Mouse (Mus musculus): ENCODE data around the gene Stam2.

Stam2 gene

DNA sequence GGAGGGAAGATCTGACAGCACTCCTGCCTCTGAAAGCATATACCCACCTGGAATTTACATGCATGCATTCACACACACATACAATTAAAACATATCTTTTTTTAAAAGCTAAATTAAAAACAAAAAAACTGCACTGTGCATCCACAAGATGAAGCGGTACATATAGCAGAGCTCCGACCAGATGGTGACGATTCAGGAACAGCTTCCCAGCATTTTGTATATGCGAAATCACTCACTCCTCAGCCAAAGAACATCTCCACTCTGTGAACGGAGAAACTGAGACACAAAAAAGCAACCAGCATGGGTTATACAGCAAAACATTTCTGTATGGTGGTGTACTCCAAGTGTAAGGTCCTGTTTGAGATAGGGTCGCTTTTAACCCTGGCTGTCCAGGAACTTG, 11.2 kb downstream of the Stam2 start:
- DNase-seq (ENCODE audit: low spot score in 2 of 2): no peak

DNA sequence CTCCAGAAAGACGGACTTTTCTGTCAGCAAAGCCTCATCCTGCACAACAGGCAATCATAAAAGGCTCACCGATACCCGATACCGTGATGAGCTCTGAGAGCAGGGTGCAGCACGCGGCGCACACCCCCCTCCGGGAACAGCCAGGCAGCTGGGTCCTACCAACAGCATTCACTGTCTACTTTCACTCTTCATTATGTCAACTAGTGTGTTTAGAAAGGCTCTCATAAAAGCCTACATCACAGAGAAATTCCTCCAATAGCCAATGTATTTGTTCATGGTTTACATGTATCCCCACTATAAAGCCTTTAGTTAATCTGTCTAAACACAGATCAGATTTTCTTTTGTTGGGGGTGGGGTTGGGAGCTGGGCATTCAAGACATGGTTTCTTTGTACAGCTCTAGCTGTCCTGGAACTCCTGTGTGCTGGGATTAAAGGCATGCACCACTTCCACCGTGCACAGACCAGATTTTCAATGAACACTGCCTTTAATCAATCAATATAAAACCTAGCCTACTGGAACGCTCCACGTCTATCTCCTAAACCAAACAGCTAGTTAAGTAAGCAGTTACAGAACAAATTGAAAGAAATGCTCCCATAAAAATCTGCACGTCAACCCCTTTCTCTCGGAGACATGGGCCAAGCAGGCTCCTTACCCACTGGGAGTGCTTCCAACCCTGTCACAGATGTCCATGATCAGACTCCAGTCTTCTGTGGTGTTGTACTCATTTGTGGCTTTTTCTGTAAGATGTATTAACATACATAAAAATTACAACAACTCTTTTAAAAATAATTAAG, 21.7 kb downstream of the Stam2 start:
- DNase-seq (ENCODE audit: low spot score in 2 of 2): no peak

DNA sequence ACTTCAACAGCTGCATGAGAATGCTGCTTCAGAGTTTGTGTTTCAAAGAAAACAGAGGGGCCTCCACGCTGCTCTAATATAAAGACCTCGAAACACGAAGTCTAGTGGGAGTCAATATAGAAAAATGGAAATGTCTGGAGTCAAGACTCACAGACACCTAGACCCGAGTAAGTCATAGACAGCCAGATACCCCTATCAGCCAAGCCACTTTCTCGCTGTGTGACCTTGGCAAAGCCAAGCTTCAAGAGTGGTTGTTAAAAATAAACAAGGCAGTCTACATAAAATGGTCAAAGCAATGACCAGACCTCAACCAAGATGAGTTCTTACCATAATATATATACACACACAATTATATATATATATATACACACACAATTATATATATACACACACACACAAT, 25.0 kb downstream of the Stam2 start:
- no peak for DNase-seq (ENCODE audit: low spot score in 2 of 2)

DNA sequence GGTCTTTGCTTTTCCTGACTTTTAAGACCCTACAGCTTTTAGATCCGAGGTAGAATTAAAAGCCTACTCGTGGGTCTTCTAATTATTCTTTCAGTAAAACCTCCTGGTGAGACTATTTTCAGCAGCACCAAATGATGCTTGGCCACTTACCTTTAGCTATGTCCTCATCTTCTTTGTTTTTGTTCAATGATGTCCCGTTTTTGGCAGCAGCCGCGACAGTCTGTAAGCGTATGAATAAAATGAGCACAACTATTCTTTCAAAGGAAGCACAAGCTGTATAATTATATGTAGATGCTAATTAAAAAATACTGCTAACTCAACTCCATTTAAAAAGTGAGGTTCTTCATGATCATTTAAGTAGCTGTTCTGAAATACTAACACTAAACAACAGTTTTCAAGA, 26.5 kb downstream of the Stam2 start:
- DNase-seq (ENCODE audit: low spot score in 2 of 2): no peak

DNA sequence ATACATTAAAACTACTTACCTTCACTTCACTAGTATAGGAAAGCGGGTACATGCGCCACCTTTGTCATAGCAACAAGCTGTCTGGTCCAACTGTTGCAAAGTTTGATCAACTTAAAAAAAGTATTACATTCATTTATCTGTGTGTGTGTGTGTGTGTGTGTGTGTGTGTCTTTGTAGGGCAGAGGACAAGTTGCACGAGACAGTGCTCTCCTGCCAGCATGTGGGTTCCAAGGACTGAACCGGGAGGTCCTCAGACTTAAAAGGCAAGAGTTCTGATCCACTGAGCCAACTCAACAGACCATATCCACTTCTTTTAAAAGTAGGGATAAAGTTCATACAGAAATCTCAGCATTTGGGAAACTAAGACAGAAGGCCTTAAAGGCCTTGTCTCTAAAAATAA, 28.0 kb downstream of the Stam2 start:
- DNase-seq (ENCODE audit: low spot score in 2 of 2): no peak

DNA sequence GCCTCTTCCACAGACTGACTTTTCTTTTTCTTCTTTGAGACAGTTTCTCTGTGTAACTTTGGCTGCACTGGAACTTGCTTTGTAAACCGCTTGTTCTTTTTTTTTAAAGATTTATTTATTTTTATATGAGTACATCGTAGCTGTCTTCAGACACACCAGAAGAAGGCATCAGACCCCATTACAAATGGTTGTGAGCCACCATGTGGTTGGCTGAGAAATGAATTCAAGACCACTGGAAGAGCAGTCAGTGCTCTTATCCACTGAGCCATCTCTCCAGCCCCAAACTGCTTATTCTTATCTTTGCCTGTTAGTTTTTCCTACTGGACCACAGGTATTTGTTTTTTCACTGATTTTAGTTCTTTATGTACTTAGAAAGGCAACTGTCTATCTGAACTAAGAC, 31.3 kb downstream of the Stam2 start:
- DNase-seq (ENCODE audit: low spot score in 2 of 2): no peak

DNA sequence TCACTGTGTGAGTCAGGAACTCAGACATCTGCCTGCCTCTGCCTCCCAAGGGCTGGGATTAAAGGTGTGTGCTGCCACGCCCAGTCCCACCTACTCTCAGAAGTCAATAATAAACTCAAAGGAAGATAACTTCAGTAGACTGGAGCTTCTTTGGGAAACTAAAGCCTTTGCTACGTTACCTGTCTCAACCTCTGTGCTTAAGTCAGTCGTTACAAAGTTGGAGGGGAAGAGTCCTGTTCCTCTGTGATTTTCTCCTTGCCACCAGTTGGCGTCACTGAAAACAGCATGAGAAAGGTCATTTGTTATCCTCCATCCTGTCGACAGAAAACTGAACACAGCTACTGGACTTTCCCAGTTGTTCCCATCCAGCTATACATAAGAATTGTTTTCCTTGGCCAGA, 32.7 kb downstream of the Stam2 start:
- DNase-seq (ENCODE audit: low spot score in 2 of 2): no peak

DNA sequence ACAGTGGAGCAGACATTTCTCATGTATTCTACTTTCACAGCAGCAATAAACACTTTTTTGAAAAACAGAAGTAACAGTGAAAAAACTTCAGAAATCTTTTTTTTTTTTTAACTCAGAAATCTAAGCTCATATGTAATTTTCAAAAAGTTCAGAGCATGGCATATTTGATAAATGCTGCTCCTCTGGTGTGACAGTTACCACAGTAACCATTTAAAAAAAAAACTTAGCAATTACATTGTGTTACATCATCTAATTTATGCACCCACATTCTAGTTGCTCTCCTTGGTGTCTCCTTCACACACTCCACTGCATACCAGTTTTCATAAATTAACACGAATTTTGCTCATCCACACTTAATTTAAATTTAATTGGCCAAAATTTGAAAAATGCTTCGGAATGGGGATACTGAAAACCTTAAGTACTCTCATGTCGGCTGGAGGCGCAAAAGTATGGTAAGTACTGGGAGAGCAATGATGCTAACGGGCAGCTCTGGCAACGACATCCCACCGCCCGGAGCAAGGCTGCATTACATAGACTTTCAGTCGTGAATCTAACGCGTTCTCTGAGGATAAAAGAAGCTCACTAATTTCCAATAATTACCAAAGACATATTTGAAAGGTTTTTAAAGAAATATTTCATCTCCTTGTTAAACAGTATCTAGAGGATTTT, 40.6 kb downstream of the Stam2 start:
- DNase-seq (ENCODE audit: low spot score in 2 of 2): no peak

DNA sequence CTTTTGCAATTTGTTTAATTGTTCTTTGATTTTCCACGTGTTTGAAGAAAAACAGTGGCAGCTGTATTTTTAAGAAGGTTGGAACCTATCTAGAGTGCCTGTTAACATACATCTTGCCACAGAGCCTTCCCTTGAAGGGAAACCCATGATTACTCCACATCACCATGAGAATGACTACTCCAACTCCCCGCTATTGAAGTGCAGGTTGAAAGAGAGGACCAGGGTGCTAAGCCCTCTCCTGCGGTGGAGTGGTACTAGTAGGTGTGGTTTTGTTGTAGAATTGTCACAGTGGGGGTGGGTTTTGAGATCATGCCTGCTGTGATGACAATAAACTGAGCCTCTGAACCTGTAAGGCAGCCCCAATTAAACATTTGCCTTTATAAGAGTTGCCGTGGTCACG, 41.7 kb downstream of the Stam2 start:
- DNase-seq (ENCODE audit: low spot score in 2 of 2): no peak

DNA sequence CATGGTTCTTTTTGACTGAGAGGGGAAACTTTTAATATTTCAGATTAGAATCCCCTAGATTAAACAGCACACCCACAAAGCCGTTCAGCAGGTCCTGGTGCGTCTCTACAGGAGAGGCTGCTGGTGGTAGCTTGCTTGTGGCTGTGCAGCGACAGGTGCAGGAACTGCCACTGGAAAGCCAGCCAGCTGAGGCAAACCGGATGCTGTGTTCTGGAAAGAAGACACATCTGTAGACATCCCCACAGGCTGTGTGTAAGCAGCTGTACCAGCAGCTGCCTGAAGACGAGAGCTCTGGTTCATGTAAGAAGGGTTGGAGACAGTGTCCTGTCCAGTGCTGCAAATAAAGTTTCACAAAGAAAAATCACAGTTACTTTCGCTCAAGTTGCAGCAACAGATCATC, 47.5 kb downstream of the Stam2 start:
- no peak for DNase-seq (ENCODE audit: low spot score in 2 of 2)

DNA sequence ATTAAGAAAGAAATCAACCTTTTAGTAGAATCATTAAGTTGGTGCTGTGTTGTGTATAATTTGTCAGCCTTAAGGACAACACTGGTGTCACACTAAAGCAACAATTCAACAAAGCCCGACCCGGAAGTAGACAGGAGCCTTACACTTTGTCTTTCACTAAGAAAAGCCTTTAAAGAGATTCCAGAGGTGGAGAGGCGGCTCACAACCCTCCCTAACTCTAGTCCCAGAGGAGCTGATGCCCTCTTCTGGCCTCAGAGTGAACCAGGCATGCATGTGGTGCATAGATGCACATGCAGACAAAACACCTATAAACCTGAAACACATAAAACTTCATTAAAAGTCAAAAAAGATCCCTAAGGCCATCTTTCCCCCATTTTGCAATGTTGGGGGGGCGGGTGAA, 50.3 kb downstream of the Stam2 start:
- DNase-seq (ENCODE audit: low spot score in 2 of 2): no peak

DNA sequence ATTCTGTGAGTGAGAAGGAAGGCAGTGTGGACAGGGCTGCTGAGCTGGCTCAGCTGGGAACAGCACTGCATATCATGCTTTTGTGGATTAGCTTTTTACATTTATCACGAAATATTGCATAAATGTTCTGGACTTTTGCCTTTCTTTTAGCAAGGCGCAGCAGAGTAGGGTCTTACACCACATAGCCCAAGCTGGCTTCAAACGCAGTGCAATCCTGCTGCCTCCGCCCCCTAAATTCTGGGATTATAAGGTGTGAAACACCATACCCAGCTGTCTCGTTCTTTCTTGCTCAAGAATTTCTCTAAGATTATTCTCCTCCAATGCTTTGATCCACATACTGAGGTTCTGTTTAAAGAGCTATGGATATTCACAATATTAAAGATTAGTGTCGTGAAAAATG, 55.5 kb downstream of the Stam2 start:
- no peak for DNase-seq (ENCODE audit: low spot score in 2 of 2)

DNA sequence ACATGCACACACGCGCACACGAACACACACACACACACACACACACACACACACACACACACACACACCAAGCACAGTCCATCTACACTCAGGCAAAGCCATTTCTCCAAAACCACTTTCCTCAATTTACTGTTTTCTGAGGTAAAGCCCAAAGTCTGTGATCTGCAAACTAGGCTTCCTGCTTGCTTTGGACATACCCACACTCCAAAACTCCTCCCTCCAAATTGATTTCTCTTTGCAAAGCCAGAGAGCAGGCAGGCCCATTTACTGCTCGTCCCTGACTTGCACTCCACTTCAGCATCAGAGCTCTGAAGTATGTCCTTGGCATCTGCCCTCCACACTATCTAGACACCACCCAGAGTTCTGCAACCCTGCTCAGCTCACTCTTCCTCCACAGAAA, 64.5 kb downstream of the Stam2 start:
- no peak for DNase-seq (ENCODE audit: low spot score in 2 of 2)

DNA sequence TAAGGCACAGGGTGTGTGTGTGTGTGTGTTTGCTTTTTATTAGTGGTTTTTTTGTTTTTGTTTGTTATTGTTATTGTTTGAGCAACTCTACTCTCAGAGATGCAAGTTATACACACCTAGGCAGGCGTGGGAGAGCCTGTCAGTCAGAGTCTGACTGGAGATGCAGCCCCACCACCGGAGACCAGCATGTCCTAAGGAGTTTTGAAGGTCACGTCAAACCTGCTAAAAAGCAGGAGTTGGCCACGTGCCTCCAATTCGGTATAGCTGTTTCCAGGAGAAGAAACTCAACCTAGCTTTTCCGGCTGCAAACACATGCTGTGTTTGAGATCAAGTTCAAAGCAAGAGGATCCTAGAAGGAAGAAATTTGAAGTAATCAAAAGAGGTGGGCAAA, 65.2 kb downstream of the Stam2 start:
- no peak for DNase-seq (ENCODE audit: low spot score in 2 of 2)

DNA sequence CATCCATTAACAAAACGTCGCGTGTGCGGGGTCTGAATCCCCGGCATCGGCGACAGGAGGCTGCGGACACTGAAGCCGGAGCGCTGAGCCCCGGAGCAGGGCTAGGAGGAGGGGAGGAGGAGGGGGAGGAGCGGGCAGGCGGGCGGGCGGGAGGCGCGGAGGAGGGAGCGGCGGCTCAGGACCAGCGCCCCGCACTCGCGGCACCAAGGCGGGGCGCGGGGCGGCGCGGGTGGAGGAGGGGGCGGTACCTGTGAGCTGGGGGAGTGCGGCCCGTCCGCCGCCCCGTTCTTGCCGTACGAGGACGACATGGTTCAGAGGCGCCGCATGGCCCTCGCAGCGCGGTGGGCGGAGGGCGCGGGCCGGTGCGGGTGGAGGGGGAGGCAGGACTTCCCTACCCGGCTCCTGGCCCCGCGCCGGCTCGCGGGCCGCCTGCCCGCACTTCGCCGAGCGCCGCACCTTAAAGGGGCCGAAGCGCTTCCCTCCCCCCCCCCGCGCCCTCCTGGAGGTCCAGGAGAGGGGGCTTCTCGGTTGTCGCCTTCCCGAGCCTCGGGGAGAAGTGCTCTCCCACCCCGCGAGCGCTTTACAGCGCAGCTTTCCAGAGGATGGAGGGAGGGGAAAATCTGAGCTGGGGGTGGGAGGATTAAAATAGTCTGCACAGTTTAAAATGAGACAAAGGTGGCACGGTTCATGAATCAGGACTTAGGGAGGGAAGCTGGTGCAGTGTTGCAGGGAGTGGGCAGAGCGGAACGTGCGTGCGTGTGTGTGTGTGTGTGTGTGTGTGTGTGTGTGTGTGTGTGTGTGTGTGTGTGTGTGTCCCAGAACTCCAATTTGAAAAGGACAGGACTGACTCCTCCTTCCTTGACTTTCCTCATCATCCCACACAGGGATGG, 65.8 kb downstream of the Stam2 start, which contains the start of gene Cacnb4:
Gene Cacnb4, minus strand, starts transcription at position 809 of the 890 bp plus-strand sequence.
- DNase-seq (ENCODE audit: low spot score in 2 of 2): no peak

DNA sequence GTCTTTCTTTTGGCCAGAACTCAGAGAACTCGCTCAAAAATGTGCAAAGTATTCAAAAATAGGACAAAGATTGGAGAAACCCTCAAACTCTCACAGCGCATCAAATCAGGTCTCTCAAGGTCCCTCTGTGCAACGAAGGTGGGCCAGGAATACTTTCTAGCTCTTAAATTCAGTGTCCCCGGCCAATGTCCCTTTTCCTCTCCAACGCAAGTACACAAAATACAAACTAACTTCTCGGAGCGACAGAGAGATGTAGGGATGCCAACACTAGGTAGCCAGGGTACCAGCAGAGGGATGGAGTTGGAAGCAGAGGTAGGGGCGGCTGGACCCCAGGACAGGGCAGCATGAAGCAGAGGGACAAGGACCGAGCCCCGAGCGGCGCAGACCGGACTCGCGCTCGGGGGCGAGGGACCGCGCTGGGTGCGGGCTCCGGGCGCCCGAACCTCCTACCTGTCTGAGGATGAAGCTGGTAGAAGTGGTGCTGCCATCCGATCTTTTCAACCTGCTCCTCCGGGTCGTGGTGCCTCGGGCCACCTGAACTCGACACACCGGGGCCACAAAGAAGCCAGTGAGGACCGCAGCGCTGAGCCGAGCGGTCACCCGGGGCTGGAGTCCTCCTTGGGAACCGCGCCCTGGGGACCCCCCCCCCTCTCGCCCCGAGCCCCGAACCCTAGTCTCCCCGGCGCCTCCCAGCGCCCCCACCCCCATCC, 66.6 kb downstream of the Stam2 start:
- DNase-seq (ENCODE audit: low spot score in 2 of 2): no peak

DNA sequence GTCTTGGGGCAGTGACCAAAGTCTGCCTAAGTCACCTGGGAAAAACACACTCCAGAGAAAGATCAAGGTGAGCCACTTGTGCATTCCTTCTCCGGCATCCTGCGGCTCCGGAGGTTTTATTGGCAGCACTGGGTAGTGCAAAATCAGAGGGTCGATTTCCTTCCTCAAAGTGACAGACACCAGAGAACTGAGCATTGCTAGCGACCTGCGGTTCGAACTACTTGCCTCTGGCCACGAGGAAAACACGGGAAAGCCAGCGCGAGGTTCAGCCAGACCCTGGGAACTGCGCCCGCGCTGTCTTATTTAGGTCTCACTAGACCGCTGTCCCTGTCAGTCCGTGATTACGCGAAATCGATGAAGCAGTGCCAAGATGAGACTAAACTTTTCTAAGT, 67.2 kb downstream of the Stam2 start:
- DNase-seq (ENCODE audit: low spot score in 2 of 2): no peak

DNA sequence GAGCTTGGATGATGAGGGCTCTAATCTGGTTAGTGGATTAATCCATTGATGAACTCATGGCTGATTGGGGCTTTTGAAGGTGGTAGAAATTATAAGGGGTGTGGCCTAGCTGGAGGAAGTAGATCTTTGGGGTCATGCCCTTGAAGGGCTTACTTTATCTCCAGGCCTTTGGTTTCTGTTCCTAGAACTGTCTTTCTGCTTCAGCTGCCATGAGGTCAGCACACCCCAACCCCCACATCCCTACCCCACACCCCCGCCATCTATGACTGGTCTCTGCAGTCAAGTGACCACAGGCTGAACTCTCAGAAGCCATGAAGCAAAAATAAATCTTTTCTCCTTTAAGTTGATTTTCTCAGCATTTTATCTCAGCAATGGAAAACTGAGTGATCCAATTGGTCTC, 68.9 kb downstream of the Stam2 start:
- no peak for DNase-seq (ENCODE audit: low spot score in 2 of 2)

DNA sequence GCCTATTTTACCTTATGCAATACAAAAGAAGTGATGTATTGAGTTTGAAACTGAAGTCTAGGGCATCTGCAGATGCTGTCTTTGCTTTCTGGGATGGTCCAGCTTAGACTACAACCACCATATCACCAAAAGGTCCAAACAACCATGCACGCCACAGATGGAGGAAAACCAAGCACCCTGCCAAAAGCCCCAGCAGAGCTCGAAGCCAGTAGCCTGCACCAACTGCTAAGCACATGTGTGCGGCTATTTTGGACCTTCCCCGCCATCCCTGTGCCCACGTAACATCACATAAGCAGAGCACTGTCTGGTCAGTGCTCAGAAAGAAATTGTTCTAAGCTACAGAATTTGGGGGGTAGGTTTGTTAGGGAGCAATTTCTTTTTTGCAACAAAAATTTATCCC, 71.3 kb downstream of the Stam2 start:
- no peak for DNase-seq (ENCODE audit: low spot score in 2 of 2)

DNA sequence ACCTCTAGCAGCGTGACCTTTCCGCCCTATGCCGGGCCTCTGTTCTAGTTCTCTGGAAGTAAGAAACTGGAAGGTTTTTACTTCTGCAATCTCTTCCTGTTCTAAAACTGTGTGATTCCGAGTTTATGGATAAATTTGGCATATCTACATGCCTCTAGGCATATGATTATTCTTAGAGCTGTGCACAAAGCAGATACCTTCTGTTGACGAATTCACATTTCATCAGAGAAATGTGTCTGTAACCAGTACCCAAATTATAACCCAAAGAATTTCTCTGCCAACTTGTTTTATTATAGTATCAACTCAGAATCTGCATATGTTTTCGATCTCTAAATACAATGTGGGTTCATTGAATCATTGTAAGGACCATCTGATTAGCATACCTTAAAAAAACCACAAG, 73.6 kb downstream of the Stam2 start:
- no peak for DNase-seq (ENCODE audit: low spot score in 2 of 2)

DNA sequence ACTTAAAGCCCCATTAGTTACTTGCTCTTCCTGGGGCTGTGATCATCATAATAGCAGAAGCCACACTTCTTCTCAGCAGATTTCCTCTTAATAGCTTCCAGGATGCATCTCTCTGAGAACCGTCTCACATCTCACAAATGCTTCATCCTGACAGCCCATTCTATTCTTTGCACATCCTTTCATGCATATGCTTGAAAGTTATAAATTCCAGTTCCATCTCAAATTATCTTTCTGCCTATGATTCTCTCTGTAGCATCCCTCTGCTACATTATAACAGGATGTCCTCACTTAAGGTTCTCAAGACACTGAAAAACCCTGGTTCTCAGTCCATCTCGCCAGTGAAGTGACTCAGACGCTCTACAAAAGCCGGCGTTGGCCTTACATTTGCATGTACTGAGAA, 85.4 kb downstream of the Stam2 start:
- no peak for DNase-seq (ENCODE audit: low spot score in 2 of 2)

DNA sequence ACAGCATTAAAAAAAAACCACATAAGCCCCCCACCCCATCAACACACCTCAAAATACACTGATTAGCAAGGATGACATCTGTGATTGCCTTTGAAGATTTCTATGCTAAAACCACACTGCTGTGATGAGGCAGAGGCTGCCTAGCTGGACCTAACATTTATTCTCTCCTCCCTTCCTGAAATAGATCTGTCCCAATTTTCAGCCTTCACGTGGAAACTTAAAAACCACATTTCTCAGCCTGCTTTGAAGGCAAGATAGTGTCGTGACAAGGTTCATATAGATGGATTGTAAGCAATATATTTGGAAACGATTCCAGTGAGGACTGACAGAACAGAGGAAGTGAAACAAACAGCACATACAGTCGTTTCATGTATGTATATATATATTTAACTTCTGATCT, 87.5 kb downstream of the Stam2 start:
- DNase-seq (ENCODE audit: low spot score in 2 of 2): no peak
